Mouse (Mus musculus): ENCODE results near the gene Kcp. TPM values are rescaled to one million over a fixed set of nuclear protein-coding genes. Genes with fewer than 3 reads are reported as not detected.

The Kcp gene
- 0.12 TPM in 1 of 2 replicates, not detected in the other for total RNA-seq (2017)

- ATAC-seq (ENCODE audit: extremely low read depth, insufficient number of reproducible peaks, low FRiP score, poor library complexity, severe bottlenecking), result no peak
These were observed at the start of gene Kcp for GRCm38 (mm10) chr6:29507447-29508309. Gene Kcp (minus strand): TSS chr6:29507952.

GRCm38 (mm10) chr6:29557112-29557511, 49.4 kb upstream of the Kcp start:
- no peak for ATAC-seq (ENCODE audit: extremely low read depth, insufficient number of reproducible peaks, low FRiP score, poor library complexity, severe bottlenecking)

GRCm38 (mm10) chr6:29552526-29552925, 44.8 kb upstream of the Kcp start:
- ATAC-seq (ENCODE audit: extremely low read depth, insufficient number of reproducible peaks, low FRiP score, poor library complexity, severe bottlenecking), result no peak

GRCm38 (mm10) chr6:29548086-29548485, 40.3 kb upstream of the Kcp start:
- ATAC-seq (ENCODE audit: extremely low read depth, insufficient number of reproducible peaks, low FRiP score, poor library complexity, severe bottlenecking), result no peak

GRCm38 (mm10) chr6:29547582-29547981, 39.8 kb upstream of the Kcp start:
- no peak for ATAC-seq (ENCODE audit: extremely low read depth, insufficient number of reproducible peaks, low FRiP score, poor library complexity, severe bottlenecking)

- ATAC-seq (ENCODE audit: extremely low read depth, insufficient number of reproducible peaks, low FRiP score, poor library complexity, severe bottlenecking), result no peak
These were observed 37.9 kb upstream of the Kcp start for GRCm38 (mm10) chr6:29545611-29546010.

GRCm38 (mm10) chr6:29540956-29541355, 33.2 kb upstream of the Kcp start:
- no peak for ATAC-seq (ENCODE audit: extremely low read depth, insufficient number of reproducible peaks, low FRiP score, poor library complexity, severe bottlenecking)

GRCm38 (mm10) chr6:29540223-29540622, 32.5 kb upstream of the Kcp start:
- ATAC-seq (ENCODE audit: extremely low read depth, insufficient number of reproducible peaks, low FRiP score, poor library complexity, severe bottlenecking), result no peak

GRCm38 (mm10) chr6:29539502-29539901, 31.8 kb upstream of the Kcp start:
- ATAC-seq (ENCODE audit: extremely low read depth, insufficient number of reproducible peaks, low FRiP score, poor library complexity, severe bottlenecking), result no peak

- no peak for ATAC-seq (ENCODE audit: extremely low read depth, insufficient number of reproducible peaks, low FRiP score, poor library complexity, severe bottlenecking)
These were observed 29.5 kb upstream of the Kcp start for GRCm38 (mm10) chr6:29537221-29537620.

GRCm38 (mm10) chr6:29536651-29537193, 29.0 kb upstream of the Kcp start:
- ATAC-seq (ENCODE audit: extremely low read depth, insufficient number of reproducible peaks, low FRiP score, poor library complexity, severe bottlenecking), result peak; percentile 42

- no peak for ATAC-seq (ENCODE audit: extremely low read depth, insufficient number of reproducible peaks, low FRiP score, poor library complexity, severe bottlenecking)
These were observed 27.6 kb upstream of the Kcp start for GRCm38 (mm10) chr6:29535316-29535715.

- peak; percentile 25; the same call in 1 of the 2 replicates for ATAC-seq (ENCODE audit: extremely low read depth, insufficient number of reproducible peaks, low FRiP score, poor library complexity, severe bottlenecking)
These were observed 22.3 kb upstream of the Kcp start for GRCm38 (mm10) chr6:29530050-29530449.

GRCm38 (mm10) chr6:29529444-29529820, 21.7 kb upstream of the Kcp start:
- no peak for ATAC-seq (ENCODE audit: extremely low read depth, insufficient number of reproducible peaks, low FRiP score, poor library complexity, severe bottlenecking)

- ATAC-seq (ENCODE audit: extremely low read depth, insufficient number of reproducible peaks, low FRiP score, poor library complexity, severe bottlenecking), result peak; percentile 68
These were observed 21.1 kb upstream of the Kcp start for GRCm38 (mm10) chr6:29528561-29529443.

GRCm38 (mm10) chr6:29528165-29528505, 20.4 kb upstream of the Kcp start:
- no peak for ATAC-seq (ENCODE audit: extremely low read depth, insufficient number of reproducible peaks, low FRiP score, poor library complexity, severe bottlenecking)

- no peak for ATAC-seq (ENCODE audit: extremely low read depth, insufficient number of reproducible peaks, low FRiP score, poor library complexity, severe bottlenecking)
These were observed 19.8 kb upstream of the Kcp start for GRCm38 (mm10) chr6:29527361-29528164.

- ATAC-seq (ENCODE audit: extremely low read depth, insufficient number of reproducible peaks, low FRiP score, poor library complexity, severe bottlenecking), result no peak
These were observed 18.8 kb upstream of the Kcp start, which contains the start of gene Irf5 for GRCm38 (mm10) chr6:29526281-29527251. Gene Irf5 (plus strand): TSS chr6:29526625.
